Mouse (Mus musculus): ENCODE data around the gene Tbc1d30. TPM values are rescaled to one million over a fixed set of nuclear protein-coding genes. Genes with fewer than 3 reads are reported as not detected.

The Tbc1d30 gene
- polyA plus RNA-seq, 1 experiment, result 1.3 TPM

GRCm38 (mm10) chr10:121216804-121217203 lies 134.3 kb downstream of the Tbc1d30 start:
- TF ChIP-seq CTCF (IDR thresholded peaks at IDR 0.05; ENCODE audit: low read depth, low read length) (no peak), POLR2A (IDR thresholded peaks at IDR 0.05; ENCODE audit: borderline replicate concordance, low read depth, low read length) (no peak)
- Histone ChIP-seq H3K27ac (ENCODE audit: insufficient read depth, low read depth, low read length) (no peak overlapping the region), H3K4me3 (ENCODE audit: insufficient read depth, low read length) (no peak overlapping the region), H3K4me1 (ENCODE audit: control insufficient read depth, insufficient read depth, low read length) (no peaks in the 10 kb centered on the region)

Other genes starting within 250 kb of the Tbc1d30 start
- 302 and 313 TPM in 2 replicates for gene Gns, start 13.8 kb upstream of the Tbc1d30 start, polyA plus RNA-seq (2012; ENCODE audit: insufficient read depth, insufficient read length, missing spikeins)
- gene Rassf3, start 125.1 kb upstream of the Tbc1d30 start, polyA plus RNA-seq (2012; ENCODE audit: insufficient read depth, insufficient read length, missing spikeins), result 59.8 and 65.1 TPM in 2 replicates
- 102 and 107 TPM in 2 replicates for gene Tbk1, start 235.5 kb upstream of the Tbc1d30 start, polyA plus RNA-seq (2012; ENCODE audit: insufficient read depth, insufficient read length, missing spikeins)